Mouse (Mus musculus) heart, postnatal 0 days (tissue): ENCODE results near the gene Gapvd1.

Experiments used
- CTCF ChIP-seq: IDR thresholded peaks from 2 replicates; pipeline ENCODE4 v1.5.1; 2016; ENCODE audit warnings: antibody characterized with exemption, control low read depth, low read depth
- EP300 ChIP-seq: IDR thresholded peaks from 2 replicates; pipeline ENCODE4 v1.6.1; 2016; ENCODE audit warnings: antibody characterized with exemption, low read depth

DNA sequence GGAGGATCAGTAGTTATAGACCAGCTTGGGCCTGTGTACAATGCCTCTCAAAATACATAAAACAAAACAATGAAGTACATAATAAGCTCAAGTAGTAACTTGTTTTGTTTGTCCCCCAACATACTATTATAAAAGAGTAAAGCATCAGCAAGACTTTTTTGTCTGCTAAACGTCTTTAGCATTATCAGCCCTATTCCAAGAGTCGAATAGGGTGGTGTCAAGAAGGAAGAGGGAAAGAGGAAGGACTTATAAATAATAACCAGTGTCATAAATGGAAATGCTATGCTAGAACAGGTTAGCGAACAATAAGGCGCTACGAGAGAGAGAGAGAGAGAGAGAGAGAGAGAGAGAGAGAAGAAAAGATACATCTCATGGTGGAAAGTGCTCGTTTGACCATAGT is 15.9 kb upstream of the Gapvd1 start:
- TF ChIP-seq CTCF (no peak), EP300 (no peak)
